Mouse (Mus musculus): ENCODE measurements around the gene Armc2.
A peak's percentile ranks its signal among the peaks of the same experiment; 100 is the strongest.

Gene Armc2

DNA sequence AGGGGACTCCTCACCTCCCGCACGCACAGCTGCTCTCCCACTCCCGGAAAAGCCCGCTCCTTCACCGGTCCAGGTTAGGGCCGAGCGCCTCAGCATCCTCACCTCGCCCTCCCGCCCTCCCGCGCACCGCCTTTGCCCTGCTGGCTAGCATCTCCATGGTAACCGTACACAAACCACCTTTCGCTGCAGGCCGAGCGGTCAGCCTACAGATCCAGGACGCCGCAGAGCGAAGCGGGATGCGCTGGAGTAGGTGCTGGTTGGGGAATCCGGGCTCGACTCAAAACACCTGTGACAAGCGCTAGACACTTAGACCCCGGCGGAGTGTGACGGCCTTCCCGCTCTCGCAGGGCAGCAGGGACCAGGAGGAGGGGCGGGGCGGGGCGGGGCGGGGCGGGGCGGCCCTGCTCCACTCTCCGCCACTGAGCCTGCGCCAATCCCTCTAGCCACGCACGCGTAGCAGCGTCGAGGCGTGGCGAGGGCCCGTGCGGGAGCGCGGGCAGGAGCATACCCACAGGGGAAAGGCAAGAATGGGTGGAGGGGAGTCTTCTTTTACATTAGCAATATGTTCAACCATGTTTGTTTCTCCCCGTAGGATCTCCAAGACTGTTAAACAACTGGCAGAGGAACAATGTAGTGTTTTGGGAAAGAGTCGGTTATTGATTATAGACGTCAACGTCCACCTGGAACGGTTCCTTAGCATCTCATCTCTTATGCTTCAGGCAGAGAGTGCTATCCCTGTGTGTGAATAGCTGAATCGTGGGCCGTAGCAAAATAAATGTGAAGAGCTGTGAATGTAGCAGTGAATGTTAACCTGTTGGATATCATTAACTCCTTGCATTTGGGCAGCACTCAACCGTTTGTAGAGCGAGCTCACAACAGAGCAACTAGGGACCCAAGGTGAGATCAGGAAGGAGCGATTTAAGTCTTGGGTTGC, at the start of gene Armc2:
Gene Armc2, minus strand, starts transcription at position 427 of the 934 bp plus-strand sequence.
- DNase-seq (ENCODE audit: low spot score): peak; percentile 75

DNA sequence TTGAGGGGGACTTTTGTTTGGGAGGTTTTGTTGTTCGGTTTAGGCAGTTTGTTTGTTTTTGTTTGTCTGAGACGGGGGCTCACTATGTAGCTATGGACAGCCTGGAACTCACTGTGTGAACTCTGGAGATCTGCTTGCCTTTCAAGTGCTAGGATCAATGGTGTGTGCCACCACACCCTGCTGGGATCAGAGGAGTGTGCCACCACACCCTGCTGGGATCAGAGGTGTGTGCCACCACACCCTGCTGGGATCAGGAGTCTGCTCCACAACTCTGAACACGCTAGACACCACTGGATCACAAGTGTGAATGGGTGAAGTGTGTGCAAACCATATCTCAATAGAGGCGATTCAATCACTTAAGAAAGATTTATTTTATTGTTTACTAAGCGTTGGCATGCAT, 46.2 kb upstream of the Armc2 start:
- no peak for DNase-seq (ENCODE audit: low spot score)

DNA sequence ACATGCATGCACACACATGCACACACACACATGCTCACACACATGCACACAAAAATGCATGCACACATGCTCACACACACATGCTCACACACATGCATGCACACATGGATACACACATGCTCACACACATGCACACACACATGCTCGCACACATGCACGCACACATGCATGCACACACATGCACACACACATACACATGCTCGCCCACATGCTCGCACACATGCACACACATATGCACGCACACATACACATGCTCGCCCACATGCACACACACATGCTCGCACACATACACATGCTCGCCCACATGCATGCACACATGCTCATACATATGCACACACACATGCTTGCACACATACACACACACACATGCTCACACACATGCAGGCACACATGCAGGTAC, 41.3 kb upstream of the Armc2 start:
- no peak for DNase-seq (ENCODE audit: low spot score)

DNA sequence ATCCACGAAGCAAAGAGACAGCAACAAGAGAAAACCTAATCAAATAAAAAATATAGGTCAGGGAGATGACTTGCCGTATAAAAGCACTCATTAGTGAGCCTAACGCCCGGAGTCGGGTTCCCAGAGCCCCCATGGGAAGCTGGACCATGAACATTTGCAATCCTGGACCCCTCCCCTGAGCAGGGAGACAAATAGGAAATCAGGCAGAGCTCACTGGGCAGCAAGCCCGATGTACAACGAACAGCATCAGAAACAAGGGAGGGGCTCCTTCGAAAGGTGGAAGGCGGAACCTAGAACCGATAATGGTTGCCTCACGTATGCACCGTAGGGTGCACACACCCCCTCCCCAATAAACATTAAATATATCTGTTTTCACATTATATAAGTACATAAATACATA, 39.5 kb upstream of the Armc2 start:
- DNase-seq (ENCODE audit: low spot score): no peak

DNA sequence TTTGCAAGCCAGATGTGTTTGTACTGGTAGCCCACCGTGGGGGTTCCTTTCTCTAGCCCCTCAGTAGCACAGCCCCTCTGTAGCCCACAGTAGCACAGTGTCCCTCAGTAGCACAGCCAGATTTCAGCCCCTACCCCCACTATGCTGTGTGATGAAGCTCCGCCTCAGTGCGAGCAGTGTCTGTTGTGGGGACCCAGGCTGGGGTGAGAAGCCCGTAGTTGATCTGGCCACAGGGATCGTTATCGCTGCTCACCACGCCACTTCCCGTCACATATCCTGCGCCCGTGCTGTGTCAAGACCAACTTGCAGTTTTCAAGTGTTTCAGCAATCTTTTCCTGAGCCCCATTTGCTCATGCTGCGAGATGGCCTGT, 39.0 kb upstream of the Armc2 start:
- no peak for DNase-seq (ENCODE audit: low spot score)

DNA sequence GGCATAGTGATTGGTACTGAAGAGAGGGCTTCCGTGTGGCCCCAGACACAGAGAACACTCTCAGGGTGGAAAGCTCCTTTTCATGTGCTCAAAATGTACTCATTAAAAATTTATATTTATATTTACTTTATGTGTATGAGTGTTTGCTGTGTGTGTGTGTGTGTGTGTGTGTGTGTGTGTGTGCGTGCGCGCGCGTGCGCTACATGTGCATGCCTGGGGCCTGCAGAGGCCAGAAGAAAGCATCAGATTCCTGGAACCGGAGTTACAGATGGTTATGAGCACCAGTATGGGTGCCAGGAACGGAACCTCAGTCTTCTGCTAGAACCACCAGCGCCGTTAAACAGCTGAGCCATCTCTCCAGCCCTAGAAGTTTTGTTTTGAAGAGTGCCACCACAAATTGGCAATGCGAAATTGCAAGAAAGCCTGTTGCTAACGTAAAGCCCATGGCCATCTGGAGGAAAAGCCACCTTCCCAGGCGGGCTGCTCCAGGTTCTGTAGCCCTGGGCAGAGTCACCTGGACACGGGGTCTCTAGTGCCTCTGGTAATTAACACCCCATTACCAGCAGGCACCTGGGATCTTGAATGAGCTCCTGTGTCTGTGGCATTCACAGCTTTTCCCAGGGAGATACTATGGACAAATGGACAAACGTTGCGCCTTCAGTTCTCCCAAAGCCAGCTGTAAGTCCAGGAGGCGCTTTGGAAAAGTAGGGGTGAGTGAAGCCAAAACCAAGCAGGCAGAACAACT, 38.4 kb upstream of the Armc2 start:
- DNase-seq (ENCODE audit: low spot score): no peak

DNA sequence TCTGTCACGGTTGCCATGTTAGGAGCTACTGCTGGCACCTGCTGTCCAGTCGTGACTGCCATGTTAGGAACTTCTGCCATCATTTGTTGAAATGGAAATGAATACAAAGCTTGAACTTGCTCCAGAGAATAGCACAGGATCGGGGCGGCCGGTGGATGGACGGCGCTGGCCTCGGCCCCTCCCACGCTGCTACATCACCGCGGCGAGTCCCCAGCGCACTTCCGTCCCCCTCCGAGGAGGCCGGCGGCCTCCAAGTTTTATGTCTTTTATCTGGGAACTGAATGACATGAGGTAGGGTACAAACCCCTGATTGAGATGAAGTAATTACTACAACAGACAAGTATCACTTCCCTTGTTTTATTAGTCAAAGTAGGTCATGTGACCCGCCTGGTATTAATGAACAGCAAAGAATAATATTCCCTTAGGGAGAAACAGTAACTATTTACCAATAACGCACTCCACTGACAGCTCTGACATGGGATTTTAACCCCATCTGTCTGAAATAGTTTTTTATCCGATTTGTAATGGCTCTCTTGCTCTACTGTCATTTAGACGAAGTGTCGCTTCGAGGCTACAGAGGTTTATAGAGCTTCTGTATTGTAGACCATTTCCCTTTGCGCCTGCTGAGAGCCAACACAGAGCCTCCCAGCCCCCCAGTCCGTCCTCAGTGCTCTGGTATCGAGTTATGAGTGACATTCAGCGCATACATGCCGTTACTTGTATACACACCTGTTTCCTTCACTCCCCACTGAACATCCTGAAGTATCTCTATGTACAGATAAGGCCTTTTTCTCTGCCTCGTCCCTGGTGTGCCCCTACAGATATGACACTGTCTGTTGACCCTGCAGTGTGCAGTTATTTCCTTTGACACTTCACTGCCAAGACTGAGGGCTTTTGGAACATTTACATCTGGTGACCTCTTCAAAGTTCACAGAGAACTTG, 37.3 kb upstream of the Armc2 start:
- no peak for DNase-seq (ENCODE audit: low spot score)

DNA sequence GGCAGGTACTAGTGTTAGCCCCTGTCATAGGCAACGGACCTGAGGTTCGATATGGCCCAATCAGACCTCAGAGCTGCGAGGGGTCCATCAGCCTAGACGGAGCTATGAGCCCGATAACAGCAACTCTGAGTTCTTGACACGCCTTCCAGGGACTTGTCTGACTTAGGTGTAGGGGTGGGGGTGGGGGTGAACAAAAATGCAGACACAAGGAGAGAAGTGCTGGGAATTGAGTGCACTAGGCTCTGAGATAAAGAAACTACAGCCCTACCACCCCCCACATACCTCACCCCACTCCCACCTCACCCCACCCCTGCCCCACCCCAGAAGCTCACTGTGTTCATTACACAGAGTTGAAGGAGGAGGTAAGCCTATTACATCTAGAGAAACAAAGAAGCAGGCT, 32.8 kb upstream of the Armc2 start:
- DNase-seq (ENCODE audit: low spot score): no peak

DNA sequence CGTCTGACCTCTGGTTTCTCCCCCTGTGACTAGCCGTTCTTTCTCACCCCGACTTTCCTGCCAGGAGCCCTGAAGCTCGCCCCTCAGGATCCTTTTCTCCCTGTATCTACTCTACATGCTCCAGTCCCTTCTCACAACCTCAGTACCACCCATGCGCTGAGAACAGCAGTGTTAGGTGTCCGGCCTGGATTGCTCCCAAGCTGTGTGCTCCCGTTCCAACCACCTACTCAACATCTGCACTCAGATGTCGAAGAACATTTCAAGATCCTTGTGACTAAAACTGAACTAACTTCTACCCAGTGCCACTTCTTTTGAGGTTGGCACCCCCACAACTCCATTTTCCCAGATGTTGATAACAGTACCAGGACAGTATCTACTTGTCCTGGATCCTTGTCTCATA, 30.4 kb upstream of the Armc2 start:
- no peak for DNase-seq (ENCODE audit: low spot score)

DNA sequence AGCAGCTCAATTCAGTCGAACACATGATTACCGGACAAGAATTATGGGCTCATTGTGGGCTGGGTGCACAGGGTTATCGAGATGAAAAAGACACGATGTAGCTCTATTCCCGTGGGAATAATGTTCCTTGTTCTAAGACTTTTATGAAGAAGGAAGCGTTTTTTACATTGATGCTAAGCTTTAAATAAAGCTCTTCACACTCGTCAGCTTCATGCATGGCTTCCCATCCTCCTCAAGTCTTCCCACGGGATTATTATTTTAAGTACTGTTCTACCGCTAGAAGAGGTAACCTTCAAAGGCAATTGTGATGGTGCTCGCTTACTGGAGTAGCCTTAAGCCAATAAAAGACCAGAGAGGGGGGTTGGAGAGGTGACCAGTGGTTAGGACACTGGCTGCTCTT, 26.3 kb upstream of the Armc2 start:
- DNase-seq (ENCODE audit: low spot score): no peak

DNA sequence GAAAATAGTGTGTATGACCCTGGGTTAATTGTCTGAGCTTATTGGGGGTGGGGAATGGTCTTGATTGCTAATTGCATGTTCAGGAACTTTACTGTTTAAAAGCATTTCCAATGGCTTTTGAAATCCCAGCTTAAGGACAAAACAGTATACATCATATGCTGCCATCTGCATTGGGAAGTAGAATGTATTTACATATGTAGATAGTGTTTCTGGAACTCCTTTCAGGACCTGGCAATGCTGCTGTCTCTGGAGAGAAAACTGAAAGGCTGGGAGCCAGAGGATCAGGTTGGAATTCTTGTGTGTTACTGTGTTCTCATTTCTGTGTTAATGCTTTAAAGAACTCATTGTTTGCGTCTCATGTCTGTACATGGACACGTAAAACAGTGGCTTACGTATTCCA, 25.1 kb upstream of the Armc2 start:
- no peak for DNase-seq (ENCODE audit: low spot score)

DNA sequence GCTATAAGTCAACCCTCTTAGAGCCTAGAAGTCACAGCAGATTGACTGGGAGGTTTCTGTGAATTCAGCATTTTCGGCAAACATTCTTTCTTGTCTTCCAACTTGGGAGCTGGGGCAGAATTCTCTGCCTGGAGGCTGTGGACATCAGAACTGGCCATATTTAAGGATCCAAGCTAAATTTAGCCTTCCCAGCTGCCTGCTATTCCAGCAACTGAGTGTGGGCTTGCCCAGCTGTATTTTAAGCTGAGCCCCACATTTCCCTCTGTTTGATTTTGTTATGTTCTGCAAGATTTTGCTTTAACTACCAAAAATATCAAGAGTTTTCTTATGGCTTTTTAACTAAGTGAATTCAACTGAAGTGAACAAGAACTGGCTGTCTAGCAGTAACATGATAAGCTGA, 24.6 kb upstream of the Armc2 start:
- DNase-seq (ENCODE audit: low spot score): no peak

DNA sequence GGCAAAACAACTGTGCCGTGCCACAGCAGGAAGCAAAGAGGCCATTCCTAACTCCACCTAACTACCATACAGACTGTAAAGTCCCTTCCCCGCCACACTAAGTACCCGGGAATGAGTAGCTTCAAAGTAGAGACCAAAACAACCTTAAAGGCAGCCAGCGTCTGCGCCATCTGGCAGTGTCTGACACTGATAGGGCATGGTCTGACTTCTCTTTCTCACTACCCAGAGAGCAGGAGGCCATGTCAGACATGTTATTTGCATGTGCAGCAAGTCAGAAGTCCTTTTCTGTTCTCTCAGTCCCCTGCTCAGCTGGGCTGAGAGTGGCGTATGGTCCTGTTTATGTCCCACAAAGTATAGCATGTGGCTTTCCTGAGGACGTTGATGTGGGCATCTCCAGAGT, 23.8 kb upstream of the Armc2 start:
- DNase-seq (ENCODE audit: low spot score): no peak

DNA sequence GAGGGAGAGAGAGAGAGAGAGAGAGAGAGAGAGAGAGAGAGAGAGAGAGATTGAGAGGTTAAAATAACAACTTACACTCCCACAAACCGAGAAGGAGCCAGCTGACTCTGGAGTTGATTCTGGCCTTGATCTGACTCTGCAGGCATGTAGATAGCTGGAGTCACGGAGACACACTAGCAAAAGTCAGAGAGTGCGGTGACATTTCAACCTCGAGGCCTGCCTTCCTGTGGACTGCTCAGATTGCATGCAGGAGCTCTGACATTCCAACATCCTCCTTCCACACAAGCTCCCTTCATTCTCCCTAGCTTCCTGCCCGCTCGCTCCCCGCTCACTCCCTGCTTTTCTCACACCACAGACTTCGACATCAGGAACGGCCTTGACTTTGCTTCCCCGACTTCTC, 20.3 kb upstream of the Armc2 start:
- DNase-seq (ENCODE audit: low spot score): no peak

DNA sequence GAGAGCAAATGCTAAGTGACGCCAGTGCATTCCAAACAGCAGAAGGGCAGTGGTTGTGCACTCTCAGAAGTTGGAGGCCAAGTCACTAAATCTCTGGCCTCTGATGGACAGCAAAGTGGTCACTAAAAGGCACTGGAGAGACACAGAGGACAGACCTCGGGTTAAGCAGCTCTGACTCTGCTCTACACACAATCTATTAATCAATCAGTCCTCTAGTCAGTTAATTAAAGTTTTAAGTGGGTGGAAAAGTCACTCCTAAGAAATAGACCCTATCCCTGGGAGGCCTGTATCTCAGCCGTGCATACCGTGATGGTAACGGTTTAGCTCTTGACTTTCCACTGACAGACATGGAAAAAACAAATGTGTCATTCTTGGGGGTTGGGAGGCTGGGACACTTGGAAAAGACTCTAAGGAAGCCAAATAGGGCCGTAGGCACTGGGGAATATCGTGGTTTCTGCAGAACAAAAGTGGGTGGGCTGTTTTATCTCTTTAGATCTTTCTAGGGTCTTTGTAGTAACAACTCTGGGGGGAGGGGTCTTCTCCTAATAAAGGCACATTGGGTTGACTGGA, 19.1 kb upstream of the Armc2 start:
- DNase-seq (ENCODE audit: low spot score): no peak

DNA sequence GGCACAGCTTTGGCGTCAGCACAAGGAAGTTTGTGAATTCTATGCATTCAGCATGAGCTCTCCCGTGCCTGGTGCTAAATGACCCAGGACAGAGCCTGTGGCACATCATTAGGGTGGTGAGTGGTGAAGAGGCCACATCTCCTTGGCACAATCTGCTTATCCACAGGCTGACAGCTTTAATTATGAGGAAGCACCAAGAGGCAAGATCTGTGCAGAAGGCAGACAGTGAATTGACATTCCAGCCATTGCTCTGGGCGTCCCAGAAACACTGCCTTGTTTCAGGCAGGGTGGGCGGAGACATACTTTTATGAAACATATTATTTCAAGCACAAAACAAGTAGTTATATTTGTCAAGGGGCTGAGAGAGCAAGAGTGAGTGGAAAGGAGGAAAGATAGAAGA, 18.6 kb upstream of the Armc2 start:
- DNase-seq (ENCODE audit: low spot score): no peak

DNA sequence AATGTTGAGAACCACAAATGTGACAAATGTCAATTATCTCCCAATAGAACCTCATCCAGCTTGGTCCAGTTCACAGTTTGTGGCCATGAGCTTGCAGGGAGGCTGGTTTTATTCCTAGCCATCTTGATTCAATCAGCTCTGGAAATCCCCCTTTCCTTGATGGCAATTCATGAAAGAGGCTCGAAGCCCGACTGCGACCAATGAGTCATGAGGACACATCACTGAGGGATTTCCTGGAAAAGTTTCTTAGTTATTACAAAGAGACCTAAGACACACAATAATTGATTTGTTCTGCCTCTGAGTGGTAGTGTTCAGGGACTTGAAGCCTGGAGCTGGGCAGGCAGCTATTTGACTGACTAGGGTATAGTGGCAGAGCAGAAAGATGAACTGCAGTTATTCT, 15.3 kb upstream of the Armc2 start:
- DNase-seq (ENCODE audit: low spot score): no peak

DNA sequence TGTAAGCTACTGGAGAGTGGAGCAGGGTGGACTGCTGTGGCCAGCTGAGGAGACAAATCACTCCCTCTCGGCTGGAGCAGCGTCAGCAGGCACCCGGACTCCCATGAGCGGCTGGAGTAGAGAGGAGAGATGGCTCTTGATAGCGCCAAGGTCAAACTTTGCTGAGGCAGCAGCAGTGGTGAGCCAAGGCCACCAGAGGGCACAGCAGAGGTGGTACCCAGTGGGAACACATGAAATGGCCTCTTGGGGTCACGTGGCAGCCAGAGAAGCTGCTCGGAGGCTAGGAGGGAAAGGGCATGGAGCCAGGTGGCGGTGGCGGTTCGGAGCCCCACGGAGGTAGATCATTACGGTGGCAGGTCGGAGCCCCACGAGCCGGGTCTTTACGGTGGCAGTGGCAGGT, 12.8 kb upstream of the Armc2 start:
- peak; percentile 90 for DNase-seq (ENCODE audit: low spot score)

DNA sequence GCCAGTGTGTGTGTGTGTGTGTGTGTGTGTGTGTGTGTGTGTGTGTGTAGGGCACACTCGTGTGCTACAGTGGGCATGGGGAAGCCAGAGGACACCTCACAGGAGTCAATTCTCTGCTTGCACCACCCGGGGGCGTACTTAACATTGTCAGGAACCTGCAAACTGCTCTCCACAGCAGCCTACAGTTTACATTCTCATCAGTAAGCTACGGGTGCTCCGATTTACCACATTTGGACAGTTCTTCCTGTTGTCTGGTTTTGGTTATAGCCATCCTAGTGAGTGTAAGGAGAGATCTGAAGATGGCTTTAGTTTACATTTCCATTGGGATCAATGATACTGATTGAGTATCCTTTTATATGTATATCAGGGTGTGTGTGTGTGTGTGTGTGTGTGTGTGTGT, 11.3 kb upstream of the Armc2 start:
- no peak for DNase-seq (ENCODE audit: low spot score)

DNA sequence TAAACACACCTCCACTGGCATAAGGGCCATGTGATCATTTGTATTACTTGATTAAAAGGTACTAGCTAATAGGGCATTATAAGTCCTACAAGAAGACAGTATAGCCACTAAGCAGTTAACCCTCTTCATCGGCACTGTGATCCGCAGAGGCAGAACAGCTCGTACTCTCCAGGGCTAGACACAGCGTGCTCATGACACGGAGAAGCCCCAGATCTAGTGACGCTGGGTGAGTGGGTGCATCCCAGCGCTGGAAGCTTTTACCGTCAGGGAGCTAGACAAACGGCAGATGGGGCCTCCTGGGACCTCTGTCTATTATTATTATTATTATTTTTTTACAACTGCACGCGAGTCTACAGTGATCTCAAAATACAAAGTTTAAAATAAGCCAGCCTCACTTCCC, 9.1 kb upstream of the Armc2 start:
- DNase-seq (ENCODE audit: low spot score): no peak

DNA sequence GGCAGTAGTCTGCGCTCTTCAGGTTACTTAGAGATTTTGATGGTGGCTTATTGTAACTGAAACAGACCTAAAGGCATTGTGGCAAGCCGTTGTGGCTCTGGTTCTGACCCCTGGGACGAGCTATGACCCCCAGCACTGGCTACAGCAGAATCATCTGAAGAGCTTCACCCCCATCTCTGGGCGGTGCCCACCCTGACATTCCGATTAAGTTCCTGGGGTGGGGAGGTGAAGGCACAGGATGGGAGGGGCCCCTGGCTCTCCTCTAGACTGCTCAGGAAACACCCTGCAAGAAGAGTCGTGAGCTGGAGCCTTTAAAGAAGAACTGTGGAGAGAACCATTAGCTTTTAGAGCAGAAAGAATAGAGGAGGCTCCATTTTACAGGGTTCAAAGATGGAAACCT, 6.2 kb upstream of the Armc2 start:
- DNase-seq (ENCODE audit: low spot score): no peak

DNA sequence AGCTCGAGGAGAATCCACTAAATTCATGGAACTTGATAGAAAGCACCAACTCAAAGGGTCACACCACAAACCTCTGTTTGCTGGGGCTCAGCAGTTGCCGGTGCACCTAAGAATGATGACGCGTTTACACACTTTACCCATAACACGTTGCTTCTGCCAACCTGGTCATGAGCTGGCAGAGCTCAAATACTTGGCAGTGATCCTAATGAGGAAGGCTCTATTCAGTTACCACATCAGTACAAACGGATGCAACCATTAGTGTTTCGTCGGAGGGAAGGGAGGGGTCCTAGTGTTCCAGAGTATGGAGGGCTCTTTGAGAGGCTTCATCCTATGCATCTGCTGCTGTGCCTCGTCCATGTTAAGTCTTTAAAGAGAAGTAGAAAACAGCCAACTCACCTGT, 3.3 kb upstream of the Armc2 start:
- no peak for DNase-seq (ENCODE audit: low spot score)
